In genomic region chr8:87640930-87641329, GRCm38 (mm10) we compare ENCODE assay signal across 8 mouse cellular contexts.
DNase-seq lines count a peak whose midpoint lies in the region; ATAC-seq and TF ChIP-seq lines count a peak whose summit lies in the region.

No protein-coding gene starts in this region.

- H3K4me2 ChIP-seq in liver, embryonic 14.5 days (ENCODE audit: low read depth) = no peak overlapping the region
- H3K4me2 ChIP-seq in liver, embryonic 12.5 days = no peak overlapping the region

- no peak overlapping the region for H3K27ac ChIP-seq in liver, embryonic 14.5 days
- no peak overlapping the region for H3K27ac ChIP-seq in liver, embryonic 12.5 days

- ATAC-seq in frontal cortex, adult (ENCODE audit: low TSS enrichment) = peak; percentile 79
- ATAC-seq in liver, embryonic 14.5 days (ENCODE audit: insufficient read depth) = no peak
- ATAC-seq in liver, embryonic 12.5 days = no peak
- no peak for ATAC-seq in megakaryocyte-erythroid progenitor cell, adult 5-6 weeks (replicated peaks; ENCODE audit: low FRiP score, low TSS enrichment, poor library complexity, severe bottlenecking)

- 32% methylated on average over 3 of the region's 3 CpGs for WGBS in liver, embryonic 14.5 days (ENCODE audit: insufficient replicate concordance)
- 31% methylated on average over 3 of the region's 3 CpGs for WGBS in liver, embryonic 12.5 days (ENCODE audit: insufficient replicate concordance)

- TF ChIP-seq EP300 in liver, embryonic 14.5 days (IDR thresholded peaks at IDR 0.05; ENCODE audit: low read depth) = no peak

- H3K36me3 ChIP-seq in liver, embryonic 14.5 days (replicated peaks; ENCODE audit: control insufficient read depth, insufficient read depth, low read depth) = no peaks in the 10 kb centered on the region
- no peaks in the 10 kb centered on the region for H3K36me3 ChIP-seq in liver, embryonic 12.5 days

- no peaks in the 10 kb centered on the region for H3K9me3 ChIP-seq in liver, embryonic 14.5 days (ENCODE audit: control insufficient read depth, low read length)
- no peaks in the 10 kb centered on the region for H3K9me3 ChIP-seq in liver, embryonic 12.5 days (replicated peaks)

- no peak overlapping the region for H3K9ac ChIP-seq in liver, embryonic 14.5 days (replicated peaks)
- no peak overlapping the region for H3K9ac ChIP-seq in liver, embryonic 12.5 days

- peak; percentile 33 for TF ChIP-seq CTCF in liver, embryonic 14.5 days (IDR thresholded peaks at IDR 0.05; ENCODE audit: low read depth)

- no peak overlapping the region for H3K4me3 ChIP-seq in liver, embryonic 14.5 days (ENCODE audit: insufficient read depth in 1 of 2, low read depth in 2 of 2, low read length in 2 of 2)
- H3K4me3 ChIP-seq in liver, embryonic 12.5 days = no peak overlapping the region

- H3K27me3 ChIP-seq in liver, embryonic 14.5 days (ENCODE audit: control insufficient read depth, insufficient read depth, low read length) = no peaks in the 10 kb centered on the region
- H3K27me3 ChIP-seq in liver, embryonic 12.5 days (replicated peaks) = no peaks in the 10 kb centered on the region

- no peaks in the 10 kb centered on the region for H3K4me1 ChIP-seq in liver, embryonic 14.5 days (replicated peaks; ENCODE audit: control insufficient read depth in 2 of 2, insufficient read depth in 2 of 2, low read length in 1 of 2)
- no peaks in the 10 kb centered on the region for H3K4me1 ChIP-seq in liver, embryonic 12.5 days

- no peak for DNase-seq in frontal cortex, postnatal 36 days (ENCODE audit: low spot score in 2 of 2)
- DNase-seq in liver, embryonic 14.5 days (ENCODE audit: low read depth in 3 of 3, low spot score in 3 of 3) = no peak
- DNase-seq in adipocyte (ENCODE audit: low spot score) = peak; percentile 53
- peak; percentile 10 for DNase-seq in induced T-regulatory cell, adult 2 months (ENCODE audit: low read depth)
- DNase-seq in adrenal gland, adult 8-10 months = no peak

Comparison
In these comparisons a context has a peak if more than half of its experiments do, and no peak if none do; other contexts are left out.
1. DNase-seq: peak in adipocyte (single experiment) and induced T-regulatory cell, adult 2 months (single experiment); none in frontal cortex, postnatal 36 days (0 of 2), liver, embryonic 14.5 days (0 of 3) and adrenal gland, adult 8-10 months (single experiment).